Mouse (Mus musculus) frontal cortex, adult 2 months (tissue): ENCODE measurements around the gene Olfr959. TPM values are rescaled to one million over a fixed set of nuclear protein-coding genes. Genes with fewer than 3 reads are reported as not detected.

Source experiments
- DNase-seq, 2 experiments: peaks; one replicate each; pipeline ENCODE4 v3.0.0; 2022; ENCODE audit warnings: low spot score in 1 of 2; ENCODE audit errors: extremely low spot score in 1 of 2
- polyA plus RNA-seq: library from polyadenylated mRNA; depleted of rRNA; stranded (reverse); fragments of >200 nt; gene quantifications from 2 replicates; pipeline ENCODE4 v1.2.3, GENCODE M21; 2012; rRNA removed

The Olfr959 gene
- not detected in 2 replicates for polyA plus RNA-seq

DNA sequence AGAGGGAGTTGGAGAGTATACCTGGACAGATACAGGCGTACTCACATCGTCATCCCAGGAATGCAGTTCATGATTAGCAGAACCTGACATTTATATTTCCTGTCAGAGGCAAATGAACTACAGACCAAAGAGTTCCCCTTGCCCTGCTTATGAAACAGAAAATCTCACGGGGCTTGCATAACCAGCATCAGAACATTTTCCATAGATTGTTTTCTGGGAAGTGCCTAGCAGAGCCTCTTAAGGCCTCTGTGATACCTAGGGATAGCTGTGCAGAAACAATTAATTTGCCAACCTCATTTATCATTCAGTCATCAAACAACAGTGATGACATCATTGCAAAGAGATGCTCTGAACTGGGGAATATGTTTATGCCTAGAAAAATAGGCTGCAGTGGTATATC, at the start of gene Olfr959:
Gene Olfr959 (minus strand): TSS at position 101 of the 400 bp plus-strand sequence.
- no peak for DNase-seq

DNA sequence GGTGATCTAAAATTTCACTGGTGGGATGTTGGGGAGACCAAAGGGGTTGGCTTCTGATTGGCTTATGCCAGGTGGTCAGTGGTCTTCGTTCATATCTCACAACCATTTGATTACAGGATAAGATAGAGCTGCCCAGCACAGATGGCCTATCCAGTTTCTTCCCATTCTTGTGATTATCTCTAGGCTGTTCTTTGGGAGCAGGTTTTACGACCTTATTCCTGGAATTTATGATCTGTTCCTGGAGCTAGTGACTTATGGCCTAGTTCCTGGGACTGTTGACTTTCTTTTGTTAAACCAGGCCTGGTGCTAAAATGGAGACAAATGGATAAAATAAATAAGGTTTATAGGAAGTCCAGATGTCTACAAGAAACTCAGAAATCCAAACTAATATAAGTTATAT, 49.3 kb upstream of the Olfr959 start:
- no peak for DNase-seq

DNA sequence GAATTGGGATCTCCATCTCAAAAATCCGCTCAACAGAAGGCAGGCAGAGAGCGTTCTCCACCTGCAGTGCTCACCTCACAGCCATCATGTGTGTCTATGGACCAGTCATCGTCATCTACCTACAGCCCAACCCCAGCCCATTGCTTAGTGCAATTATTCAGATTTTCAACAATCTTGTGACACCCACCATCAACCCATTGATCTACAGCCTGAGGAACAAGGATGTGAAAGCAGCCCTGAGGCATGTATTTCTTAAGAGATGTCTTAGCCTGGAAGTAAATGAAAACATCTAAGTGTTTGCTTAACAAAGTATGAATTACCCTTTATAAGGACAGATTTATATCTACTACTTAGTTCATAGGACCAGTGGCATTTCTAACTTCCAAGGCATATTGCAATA, 48.4 kb upstream of the Olfr959 start:
- DNase-seq = no peak

DNA sequence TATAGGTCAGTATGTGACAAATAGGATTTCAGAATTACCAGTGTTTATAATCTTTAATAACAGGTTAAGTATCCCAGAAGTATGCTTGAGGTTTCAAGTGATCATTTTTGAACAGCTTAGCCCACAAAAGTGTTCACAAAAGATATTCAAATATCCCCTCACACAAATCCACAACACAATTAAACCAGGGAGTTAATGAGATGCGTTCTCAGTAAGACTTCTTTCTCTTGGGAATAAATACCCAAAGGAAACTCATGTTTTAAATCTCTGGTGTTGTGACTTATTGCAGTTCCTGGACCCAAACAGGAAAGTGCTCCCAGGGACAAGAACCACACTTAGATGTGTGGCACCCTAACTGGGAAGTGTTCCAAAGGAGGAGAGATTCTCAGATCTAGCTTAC, 45.7 kb upstream of the Olfr959 start, which contains the start of gene Olfr960:
Gene Olfr960 (plus strand): TSS at position 301 of the 400 bp plus-strand sequence.
- DNase-seq = no peak

DNA sequence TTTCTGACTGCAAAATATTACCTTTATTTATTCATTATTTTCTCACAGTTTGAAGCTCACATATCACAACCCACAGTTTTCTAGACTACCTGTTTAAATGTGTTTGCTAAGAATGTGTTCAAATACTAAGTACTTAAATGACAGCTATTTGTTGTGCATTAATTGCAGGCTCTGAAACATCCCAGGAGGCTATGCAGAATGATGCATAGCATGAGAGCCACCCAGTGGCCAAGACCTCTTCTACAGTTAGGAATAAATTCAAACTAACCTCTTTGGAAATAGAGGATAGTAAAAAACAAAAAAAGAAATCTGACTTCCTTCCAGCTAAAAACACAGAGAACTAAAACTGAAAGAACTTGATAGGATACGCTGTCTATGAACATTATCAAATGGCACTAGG, 36.6 kb upstream of the Olfr959 start:
- DNase-seq = peak in 1 of 2 experiments; percentile 70

DNA sequence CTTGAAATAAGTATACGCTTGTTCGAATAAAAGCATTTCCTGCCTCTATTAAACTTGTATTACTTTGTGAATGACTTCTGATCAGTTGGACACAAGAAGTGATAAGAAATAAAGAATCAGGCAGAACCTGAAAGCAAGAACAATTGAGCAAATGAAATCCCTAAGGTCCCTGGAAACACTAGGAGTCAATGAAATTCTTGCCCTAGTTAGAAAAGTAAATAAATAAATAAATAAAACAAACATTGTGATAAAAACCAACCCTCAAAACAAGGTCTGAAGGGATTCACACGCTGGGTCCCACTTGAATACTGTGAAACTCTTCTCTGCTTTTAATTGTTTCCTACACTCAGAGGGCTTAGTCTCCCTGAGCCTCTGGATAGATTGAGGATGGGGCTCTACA, 35.0 kb upstream of the Olfr959 start, which contains the start of gene Olfr148:
Gene Olfr148 (plus strand): TSS at position 301 of the 400 bp plus-strand sequence.
- no peak for DNase-seq

DNA sequence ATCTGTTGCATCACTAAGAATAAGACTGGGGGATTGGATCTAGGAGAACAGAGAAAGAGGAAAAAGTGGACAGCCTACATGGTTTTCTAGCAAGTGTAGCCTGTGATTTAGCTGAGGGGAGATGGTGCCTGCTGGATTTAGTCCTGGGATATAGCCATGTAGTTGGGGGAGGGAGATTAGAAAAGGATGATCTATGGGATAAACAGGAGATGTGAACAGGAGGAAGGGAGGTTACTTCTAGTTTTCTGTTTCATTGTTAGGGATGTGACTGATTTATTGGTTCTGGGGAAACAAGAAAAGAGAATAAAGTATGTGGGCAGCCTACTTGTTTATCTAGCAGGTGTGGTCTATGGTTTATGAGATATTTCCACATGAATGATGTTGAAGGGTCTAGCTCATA, 33.1 kb upstream of the Olfr959 start:
- DNase-seq = no peak

DNA sequence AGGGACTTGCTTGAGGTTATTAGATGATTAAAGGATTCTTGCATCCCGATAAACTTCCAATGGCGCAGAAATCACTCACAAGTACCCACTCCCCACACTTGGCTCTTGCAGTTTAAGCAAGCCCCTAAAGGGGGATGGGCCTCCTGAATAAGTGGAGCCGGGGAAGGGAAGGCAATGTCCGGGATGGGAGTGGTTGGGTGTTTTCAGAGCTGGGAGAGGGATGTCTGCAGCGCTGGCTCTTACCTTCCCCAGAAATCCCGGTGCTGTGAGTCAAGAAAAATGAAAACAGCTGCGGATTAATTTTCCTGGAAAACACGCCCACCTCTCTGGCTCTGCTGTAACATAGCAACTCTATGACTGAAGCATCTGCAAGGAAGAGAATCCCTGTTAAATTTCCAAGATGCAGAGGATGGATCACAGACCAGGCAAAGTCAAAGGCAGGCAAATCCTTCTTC, 28.7 kb upstream of the Olfr959 start, which contains the start of gene AW551984:
Gene AW551984 (minus strand): TSS at position 405 of the 455 bp plus-strand sequence.
- DNase-seq = peak in 1 of 2 experiments; percentile 26

DNA sequence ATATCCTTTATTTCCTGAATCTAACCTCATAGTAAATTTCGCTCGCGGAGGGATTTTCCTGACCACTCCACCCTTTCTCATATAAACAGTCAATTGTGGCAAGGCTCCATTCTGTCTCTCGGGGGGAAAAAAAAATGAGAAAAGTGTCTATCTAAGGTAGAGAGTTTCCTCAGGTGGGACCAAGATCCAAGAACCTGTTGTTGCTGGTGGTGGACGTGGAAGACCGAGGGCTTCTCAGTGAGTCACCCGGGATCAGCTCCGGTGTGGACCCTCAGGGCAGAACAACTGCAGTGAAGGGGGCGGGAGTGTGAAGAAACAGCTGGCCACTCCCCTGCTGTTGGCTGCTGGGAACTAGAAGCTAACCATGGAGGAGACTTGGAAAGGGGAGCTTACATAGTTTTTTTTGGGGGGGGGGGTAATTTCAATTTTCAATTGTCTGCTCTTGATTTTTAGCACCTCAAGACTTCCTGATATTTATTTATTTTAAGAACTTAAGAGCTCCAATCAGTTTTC, 28.0 kb upstream of the Olfr959 start:
- DNase-seq = no peak

DNA sequence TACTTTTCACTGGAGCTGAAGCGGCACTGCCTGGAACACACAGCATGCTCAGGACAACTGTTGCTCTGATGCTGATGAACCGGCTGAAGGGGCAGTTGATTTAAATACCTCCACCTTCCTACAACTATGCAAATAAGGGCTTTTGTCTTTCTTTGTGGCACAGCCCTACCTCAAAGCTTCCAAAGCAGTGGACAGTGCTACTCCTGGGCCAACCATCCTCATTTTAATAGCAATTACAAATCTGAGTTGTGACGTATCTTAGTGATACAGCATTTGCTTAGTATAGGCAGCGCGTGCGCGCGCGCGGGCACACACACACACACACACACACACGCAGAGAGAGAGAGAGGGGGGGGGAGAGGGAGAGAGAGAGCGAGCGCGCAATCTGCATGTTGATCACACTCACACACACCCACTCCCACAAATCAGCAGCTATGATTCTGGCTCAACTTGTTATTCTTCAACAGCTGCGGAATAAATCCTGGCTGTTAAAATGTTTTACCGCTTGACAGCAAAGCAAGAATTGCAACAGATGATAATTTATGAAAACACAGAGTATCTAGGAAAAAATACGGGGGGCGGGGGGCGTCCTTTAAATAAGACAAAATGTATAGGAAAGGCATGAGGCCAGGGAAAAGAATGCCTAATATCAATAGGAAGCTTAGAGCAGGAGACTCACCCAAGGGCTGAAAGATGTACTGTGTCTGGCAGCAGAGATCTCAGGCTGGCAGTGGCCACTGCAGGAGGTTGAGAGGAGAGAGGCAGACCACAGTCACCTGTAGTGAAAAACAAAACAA, 27.4 kb upstream of the Olfr959 start:
- peak in 1 of 2 experiments; percentile 46 for DNase-seq

DNA sequence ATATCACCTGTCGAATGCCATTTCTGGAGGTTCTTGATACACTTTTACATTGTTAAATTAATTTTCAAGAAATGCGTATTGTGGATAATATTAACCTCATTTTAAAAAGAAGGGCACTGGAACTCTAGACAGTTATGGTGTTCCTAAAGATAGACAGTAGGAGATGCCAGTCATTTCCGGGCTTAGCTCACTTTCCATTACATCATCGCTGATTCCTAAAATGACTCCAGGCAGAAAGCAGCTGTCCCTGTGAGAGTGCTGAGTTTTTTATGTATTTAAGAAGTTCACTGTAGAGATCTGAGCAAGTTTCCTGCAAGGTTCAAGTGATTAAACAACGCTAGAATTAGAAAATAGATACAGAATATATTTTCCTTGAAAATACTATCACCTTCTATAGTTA, 1.7 kb upstream of the Olfr959 start:
- DNase-seq = peak in 1 of 2 experiments; percentile 4

DNA sequence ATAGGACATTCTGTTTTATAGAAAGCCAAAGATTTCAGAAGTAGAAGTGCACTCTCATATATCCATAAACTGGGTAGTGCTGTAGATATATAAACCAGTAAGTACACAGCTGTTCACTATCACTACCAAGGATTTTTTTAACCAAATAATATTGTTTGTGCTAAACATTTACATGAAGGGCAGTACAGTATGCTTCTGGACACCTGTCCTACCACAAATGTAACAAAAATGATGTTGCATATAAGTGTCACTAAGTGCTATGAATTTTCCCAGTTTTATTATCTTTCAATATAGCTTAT, 17.1 kb downstream of the Olfr959 start:
- no peak for DNase-seq

DNA sequence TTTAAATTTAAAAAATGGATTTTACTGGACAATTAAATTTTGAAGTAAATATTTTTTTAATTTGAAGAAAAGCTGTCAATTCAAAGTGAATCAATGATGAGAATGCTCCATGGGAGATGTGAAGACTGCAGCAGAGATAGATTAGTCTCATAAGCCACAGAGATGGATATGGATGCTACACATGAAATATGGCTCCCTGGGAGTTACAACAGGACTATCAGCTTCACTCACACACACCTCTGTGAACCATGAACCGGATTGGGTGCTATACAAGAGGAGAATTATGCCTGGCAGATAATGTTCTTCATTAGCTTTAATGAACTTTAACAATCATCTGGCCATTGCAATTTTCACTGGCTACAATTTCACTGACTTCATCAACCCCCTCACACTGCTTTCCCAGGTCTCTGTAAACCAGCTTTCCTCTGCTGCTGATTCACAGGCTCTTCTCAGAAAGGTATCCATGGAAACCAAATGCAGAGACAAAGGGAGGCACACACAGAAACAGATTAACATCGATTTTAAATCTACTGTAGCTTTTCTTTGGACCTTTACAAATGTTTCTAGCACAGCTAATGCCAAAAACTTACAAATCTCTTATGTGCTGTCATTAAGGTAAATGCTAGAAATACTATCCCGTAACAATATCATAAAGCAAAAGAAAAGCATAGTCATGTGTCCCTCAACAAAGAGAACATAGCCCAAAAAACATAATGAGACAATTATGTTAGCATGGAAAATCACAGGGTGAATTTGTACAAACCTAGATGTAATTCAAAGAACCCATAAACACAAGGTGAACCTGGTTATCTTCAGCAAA, 17.6 kb downstream of the Olfr959 start:
- DNase-seq = peak; percentile 14 to 42

DNA sequence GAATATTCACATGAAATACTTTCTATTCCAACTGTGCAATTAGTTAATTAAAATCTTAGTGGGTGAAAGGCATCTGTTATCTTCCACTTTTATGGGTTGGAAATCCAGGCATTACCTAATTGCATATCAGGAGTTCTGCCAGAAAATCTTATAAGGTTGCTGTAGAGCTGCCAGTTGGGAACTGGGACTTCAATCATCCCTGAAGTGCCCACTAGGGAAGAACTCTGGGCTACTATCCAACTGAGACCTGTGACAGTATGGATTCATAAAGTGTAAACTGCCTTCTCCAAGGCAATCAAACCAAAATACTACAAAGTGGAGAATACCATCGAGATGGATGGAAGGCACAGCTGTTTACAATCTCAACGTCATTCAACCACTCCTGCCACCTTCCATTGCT, 21.4 kb downstream of the Olfr959 start, which contains the start of gene Olfr958:
Gene Olfr958 (minus strand): TSS at position 109 of the 400 bp plus-strand sequence.
- DNase-seq = peak in 1 of 2 experiments; percentile 7

DNA sequence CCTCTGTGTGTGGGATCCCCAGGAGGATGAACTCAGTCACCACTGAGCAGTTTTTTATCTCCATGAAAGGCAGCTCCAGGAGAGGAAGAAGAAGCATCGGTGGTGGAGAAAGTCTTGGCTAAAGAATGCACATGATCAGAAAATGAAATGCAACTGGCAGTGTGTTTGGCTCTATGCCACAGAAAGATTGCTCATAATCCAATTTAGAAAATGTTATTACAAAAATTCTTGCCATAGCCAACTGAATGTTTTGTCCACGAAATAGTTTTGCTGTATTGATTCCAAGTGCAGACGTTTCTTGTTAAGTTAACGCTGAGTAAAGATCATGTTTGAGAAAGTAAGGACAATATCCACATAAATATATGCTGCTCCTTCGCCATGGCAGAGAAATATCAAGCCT, 24.6 kb downstream of the Olfr959 start:
- DNase-seq = peak in 1 of 2 experiments; percentile 19

DNA sequence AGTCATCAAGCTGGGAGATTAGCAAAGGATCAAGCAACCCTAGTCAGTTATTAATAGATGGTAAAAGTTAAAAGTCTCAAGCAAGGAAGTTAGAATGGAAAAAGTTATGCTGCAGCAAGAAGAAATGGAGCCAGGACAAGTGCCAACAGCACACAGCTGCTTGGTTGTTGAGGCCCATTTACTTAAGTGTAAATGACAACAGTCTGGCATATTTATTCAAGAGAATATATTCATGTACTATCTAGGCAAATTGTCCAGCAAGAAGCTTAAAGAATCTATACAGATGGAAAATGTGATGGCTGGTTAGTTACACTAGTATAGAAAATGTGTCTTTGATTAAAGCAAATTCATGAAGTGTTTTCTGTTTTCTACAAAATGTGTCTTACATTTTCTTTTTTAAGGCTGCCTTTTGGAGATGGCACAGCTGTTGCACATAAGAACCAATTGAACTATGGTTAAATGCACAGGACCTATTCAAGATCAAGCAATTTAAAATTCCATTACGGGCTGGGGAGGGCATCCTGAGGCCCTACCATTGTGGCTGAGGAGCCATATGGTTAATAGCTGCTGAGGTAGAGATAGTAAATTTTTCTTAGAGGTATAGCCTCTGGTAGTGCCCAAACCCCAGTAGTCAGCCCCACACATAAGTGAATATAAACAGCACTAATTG, 51.6 kb downstream of the Olfr959 start:
- DNase-seq = no peak

Other genes with a start within 250 kb of the Olfr959 start
- gene Olfr948, start 249.5 kb downstream of the Olfr959 start, polyA plus RNA-seq = not detected in 2 replicates
- not detected in 2 replicates for gene Olfr951, start 188.2 kb downstream of the Olfr959 start, polyA plus RNA-seq
- not detected in 2 replicates for gene Olfr952, start 148.4 kb downstream of the Olfr959 start, polyA plus RNA-seq
- gene Olfr954, start 118.9 kb downstream of the Olfr959 start, polyA plus RNA-seq = not detected in 2 replicates
- not detected in 2 replicates for gene Olfr955, start 103.6 kb downstream of the Olfr959 start, polyA plus RNA-seq
- not detected in 2 replicates for gene Olfr44, start 81.6 kb downstream of the Olfr959 start, polyA plus RNA-seq
- not detected in 2 replicates for gene Olfr957, start 59.8 kb downstream of the Olfr959 start, polyA plus RNA-seq
- gene Olfr958, start 21.5 kb downstream of the Olfr959 start, polyA plus RNA-seq = not detected in 2 replicates
- gene AW551984, start 28.8 kb upstream of the Olfr959 start, polyA plus RNA-seq = 4.4 and 5.5 TPM in 2 replicates
- not detected in 2 replicates for gene Olfr148, start 35.1 kb upstream of the Olfr959 start, polyA plus RNA-seq
- not detected in 2 replicates for gene Olfr960, start 45.8 kb upstream of the Olfr959 start, polyA plus RNA-seq
- gene Olfr961, start 69.5 kb upstream of the Olfr959 start, polyA plus RNA-seq = not detected in 2 replicates
- not detected in 2 replicates for gene Olfr963, start 91.6 kb upstream of the Olfr959 start, polyA plus RNA-seq
- not detected in 2 replicates for gene Olfr149, start 131.5 kb upstream of the Olfr959 start, polyA plus RNA-seq
- gene Olfr965, start 135.8 kb upstream of the Olfr959 start, polyA plus RNA-seq = 0.11 TPM in 1 of 2 replicates, not detected in the other
- gene Olfr150, start 155.4 kb upstream of the Olfr959 start, polyA plus RNA-seq = not detected in 2 replicates
- not detected in 2 replicates for gene Olfr967, start 170.7 kb upstream of the Olfr959 start, polyA plus RNA-seq
- not detected in 2 replicates for gene Olfr968, start 207.7 kb upstream of the Olfr959 start, polyA plus RNA-seq
- gene Olfr969, start 215.4 kb upstream of the Olfr959 start, polyA plus RNA-seq = not detected in 2 replicates
- gene Olfr970, start 233.3 kb upstream of the Olfr959 start, polyA plus RNA-seq = not detected in 2 replicates